Mouse (Mus musculus): ENCODE data around the gene Arrdc2. TPM values are rescaled to one million over a fixed set of nuclear protein-coding genes. Genes with fewer than 3 reads are reported as not detected.

The Arrdc2 gene
- total and polyA plus RNA-seq, 2 experiments = 25.7 to 33.8 TPM

- H3K79me2 ChIP-seq (ENCODE audit: control insufficient read depth, insufficient read depth, low read length) = no peaks in the 10 kb centered on the region
- H3K9ac ChIP-seq (ENCODE audit: low read depth, low read length) = no peak overlapping the region
- TF ChIP-seq CTCF (IDR thresholded peaks at IDR 0.05; ENCODE audit: low read depth, low read length) = no peak
- no peak overlapping the region for H3K4me3 ChIP-seq (ENCODE audit: insufficient read depth, low read depth, low read length)
- no peaks in the 10 kb centered on the region for H3K36me3 ChIP-seq (ENCODE audit: control insufficient read depth, insufficient read depth, low read length)
- H3K4me1 ChIP-seq (ENCODE audit: control insufficient read depth, insufficient read depth, low read length) = no peaks in the 10 kb centered on the region
- DNase-seq (ENCODE audit: extremely low read depth, low read depth, low spot score) = no peak
- 76% methylated on average over 20 of the region's 20 CpGs for WGBS
- H3K27me3 ChIP-seq (ENCODE audit: control insufficient read depth, insufficient read depth, low read length) = no peaks in the 10 kb centered on the region
- no peak overlapping the region for H3K27ac ChIP-seq (replicated peaks; ENCODE audit: insufficient read depth, low read depth, low read length)
These were observed 28.4 kb downstream of the Arrdc2 start for GRCm38 (mm10) chr8:70810962-70811680.

- no peak for TF ChIP-seq CTCF (IDR thresholded peaks at IDR 0.05; ENCODE audit: low read depth, low read length)
- no peak for TF ChIP-seq POLR2A (IDR thresholded peaks at IDR 0.05; ENCODE audit: extremely low read depth, insufficient read depth, low read length)
- Histone ChIP-seq H3K9ac (ENCODE audit: low read depth, low read length) (no peak overlapping the region), H3K27me3 (ENCODE audit: control insufficient read depth, insufficient read depth, low read length) (no peaks in the 10 kb centered on the region), H3K4me1 (ENCODE audit: control insufficient read depth, insufficient read depth, low read length) (no peaks in the 10 kb centered on the region), H3K79me2 (ENCODE audit: control insufficient read depth, insufficient read depth, low read length) (no peaks in the 10 kb centered on the region), H3K27ac (replicated peaks; ENCODE audit: insufficient read depth, low read depth, low read length) (no peak overlapping the region), H3K4me3 (ENCODE audit: insufficient read depth, low read depth, low read length) (no peak overlapping the region), H3K36me3 (ENCODE audit: control insufficient read depth, insufficient read depth, low read length) (no peaks in the 10 kb centered on the region)
- no peak for DNase-seq (ENCODE audit: extremely low read depth, low read depth, low spot score)
- WGBS = 92% methylated on average over 8 of the region's 8 CpGs
These were observed 30.4 kb downstream of the Arrdc2 start for GRCm38 (mm10) chr8:70808955-70809701.

- no peak within 1 kb of the TSS for H3K4me3 ChIP-seq (ENCODE audit: insufficient read depth, low read depth, low read length)
- DNase-seq (ENCODE audit: extremely low read depth, low read depth, low spot score) = no peak
- no peak within 1 kb of the TSS for H3K27ac ChIP-seq (replicated peaks; ENCODE audit: insufficient read depth, low read depth, low read length)
- H3K4me1 ChIP-seq (ENCODE audit: control insufficient read depth, insufficient read depth, low read length) = no peaks in the 10 kb centered on the region
- H3K36me3 ChIP-seq (ENCODE audit: control insufficient read depth, insufficient read depth, low read length) = no peaks in the 10 kb centered on the region
- H3K27me3 ChIP-seq (ENCODE audit: control insufficient read depth, insufficient read depth, low read length) = no peaks in the 10 kb centered on the region
- TF ChIP-seq CTCF (IDR thresholded peaks at IDR 0.05; ENCODE audit: low read depth, low read length) (no peak), POLR2A (IDR thresholded peaks at IDR 0.05; ENCODE audit: extremely low read depth, insufficient read depth, low read length) (no peak)
- H3K9ac ChIP-seq (ENCODE audit: low read depth, low read length) = no peak within 1 kb of the TSS
- 96% methylated on average over 5 of the region's 5 CpGs for WGBS
- no peaks in the 10 kb centered on the region; the same call in 1 of the 2 replicates for H3K79me2 ChIP-seq (ENCODE audit: control insufficient read depth, insufficient read depth, low read length)
These were observed 31.3 kb downstream of the Arrdc2 start, which contains the start of gene Il12rb1 for GRCm38 (mm10) chr8:70808239-70808638. Gene Il12rb1 (plus strand): TSS chr8:70808449.

GRCm38 (mm10) chr8:70807304-70807703 lies 32.2 kb downstream of the Arrdc2 start:
- no peak overlapping the region for H3K9ac ChIP-seq (ENCODE audit: low read depth, low read length)
- 78% methylated on average over 1 of the region's 1 CpGs for WGBS

DNA sequence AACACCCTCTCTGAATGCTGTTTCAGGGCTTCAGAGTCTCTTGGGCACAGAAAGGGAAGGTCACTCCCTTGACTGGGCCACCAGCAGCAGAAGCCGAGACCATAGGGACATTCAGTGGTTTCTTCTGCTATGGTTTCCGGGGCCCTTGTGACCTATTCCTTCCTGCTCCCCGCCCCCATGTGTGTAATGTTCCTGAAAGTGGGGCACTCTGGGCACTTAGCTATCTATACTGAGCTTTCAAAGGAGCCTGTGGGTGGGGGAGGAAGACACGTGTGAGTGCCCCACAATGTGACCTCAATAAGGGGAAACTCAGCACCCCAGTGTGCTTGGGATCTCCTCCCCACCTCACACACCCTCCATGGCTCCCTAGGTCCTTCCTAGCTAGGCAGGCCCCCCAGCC lies 33.0 kb downstream of the Arrdc2 start:
- Histone ChIP-seq H3K27ac (replicated peaks; ENCODE audit: insufficient read depth, low read depth, low read length) (no peak overlapping the region), H3K36me3 (ENCODE audit: control insufficient read depth, insufficient read depth, low read length) (no peaks in the 10 kb centered on the region), H3K9ac (ENCODE audit: low read depth, low read length) (no peak overlapping the region), H3K27me3 (ENCODE audit: control insufficient read depth, insufficient read depth, low read length) (no peaks in the 10 kb centered on the region), H3K79me2 (ENCODE audit: control insufficient read depth, insufficient read depth, low read length) (peaks cover 3% of the 10 kb centered on the region; the same call in 1 of the 2 replicates), H3K4me1 (ENCODE audit: control insufficient read depth, insufficient read depth, low read length) (peaks cover 7% of the 10 kb centered on the region), H3K4me3 (ENCODE audit: insufficient read depth, low read depth, low read length) (no peak overlapping the region)
- no peak for TF ChIP-seq POLR2A (IDR thresholded peaks at IDR 0.05; ENCODE audit: extremely low read depth, insufficient read depth, low read length)
- no peak for TF ChIP-seq CTCF (IDR thresholded peaks at IDR 0.05; ENCODE audit: low read depth, low read length)
- DNase-seq (ENCODE audit: extremely low read depth, low read depth, low spot score) = no peak
- WGBS = 78% methylated on average over 4 of the region's 4 CpGs

More at GRCm38 (mm10) chr8:70807304-70807703, 32.2 kb downstream of the Arrdc2 start:
- no peaks in the 10 kb centered on the region for H3K27me3 ChIP-seq (ENCODE audit: control insufficient read depth, insufficient read depth, low read length)
- H3K79me2 ChIP-seq (ENCODE audit: control insufficient read depth, insufficient read depth, low read length) = peaks cover 2% of the 10 kb centered on the region; the same call in 1 of the 2 replicates
- H3K27ac ChIP-seq (replicated peaks; ENCODE audit: insufficient read depth, low read depth, low read length) = no peak overlapping the region
- no peaks in the 10 kb centered on the region for H3K36me3 ChIP-seq (ENCODE audit: control insufficient read depth, insufficient read depth, low read length)
- no peak overlapping the region for H3K4me3 ChIP-seq (ENCODE audit: insufficient read depth, low read depth, low read length)
- H3K4me1 ChIP-seq (ENCODE audit: control insufficient read depth, insufficient read depth, low read length) = peaks cover 1% of the 10 kb centered on the region; the same call in 1 of the 2 replicates
- DNase-seq (ENCODE audit: extremely low read depth, low read depth, low spot score) = no peak
- TF ChIP-seq POLR2A (IDR thresholded peaks at IDR 0.05; ENCODE audit: extremely low read depth, insufficient read depth, low read length) (no peak), CTCF (IDR thresholded peaks at IDR 0.05; ENCODE audit: low read depth, low read length) (no peak)

All from liver, adult 2 months (tissue).